Mouse (Mus musculus): ENCODE data around the gene Tecpr2. TPM values are rescaled to one million over a fixed set of nuclear protein-coding genes. Genes with fewer than 3 reads are reported as not detected.
A peak's percentile ranks its signal among the peaks of the same experiment; 100 is the strongest.

Gene Tecpr2
- polyA plus RNA-seq, 1 experiment, result 35.3 TPM

DNA sequence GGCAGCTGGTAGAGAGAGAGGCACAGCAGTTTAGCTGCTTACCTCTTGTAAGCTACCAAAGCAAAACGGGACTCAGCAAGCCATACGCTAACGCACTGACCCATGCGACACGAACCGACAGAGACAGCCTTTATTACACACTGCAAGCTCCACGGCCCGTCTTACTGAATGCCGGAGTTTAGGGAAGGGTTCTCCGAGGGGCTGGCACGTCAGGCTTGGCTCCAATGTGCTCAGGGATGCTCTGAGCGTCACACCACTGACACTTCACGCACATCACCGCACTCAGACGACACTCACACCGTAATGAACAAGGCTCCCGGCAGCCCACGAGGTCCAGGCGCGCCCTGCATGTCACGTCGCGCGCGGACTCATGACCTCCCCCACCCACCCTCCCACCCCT, 458 bp upstream of the Tecpr2 start:
- Histone ChIP-seq H3K4me3 (ENCODE audit: insufficient read depth, low read length) (peak overlapping the region; percentile 87), H3K27ac (ENCODE audit: insufficient read depth, low read length) (no peak overlapping the region), H3K4me1 (ENCODE audit: control insufficient read depth, insufficient read depth, low read length) (peaks cover 3% of the 10 kb centered on the region)
- TF ChIP-seq POLR2A (IDR thresholded peaks at IDR 0.05; ENCODE audit: extremely low read depth, insufficient read depth, low read length), result peak; percentile 50; the same call in 1 of the 2 replicates
- TF ChIP-seq CTCF (IDR thresholded peaks at IDR 0.05; ENCODE audit: extremely low read depth, insufficient read depth, low read length), result no peak

- Histone ChIP-seq H3K27ac (ENCODE audit: insufficient read depth, low read length) (no peak overlapping the region), H3K4me3 (ENCODE audit: insufficient read depth, low read length) (no peak overlapping the region), H3K4me1 (ENCODE audit: control insufficient read depth, insufficient read depth, low read length) (peaks cover 3% of the 10 kb centered on the region)
- TF ChIP-seq POLR2A (IDR thresholded peaks at IDR 0.05; ENCODE audit: extremely low read depth, insufficient read depth, low read length) (no peak), CTCF (IDR thresholded peaks at IDR 0.05; ENCODE audit: extremely low read depth, insufficient read depth, low read length) (no peak)
These were observed 2.8 kb downstream of the Tecpr2 start for GRCm38 (mm10) chr12:110891887-110892286.

- H3K27ac ChIP-seq (ENCODE audit: insufficient read depth, low read length), result peak overlapping the region; percentile 81
- no peak for TF ChIP-seq CTCF (IDR thresholded peaks at IDR 0.05; ENCODE audit: extremely low read depth, insufficient read depth, low read length)
- no peak for TF ChIP-seq POLR2A (IDR thresholded peaks at IDR 0.05; ENCODE audit: extremely low read depth, insufficient read depth, low read length)
- H3K4me3 ChIP-seq (ENCODE audit: insufficient read depth, low read length), result no peak overlapping the region
- H3K4me1 ChIP-seq (ENCODE audit: control insufficient read depth, insufficient read depth, low read length), result peaks cover 2% of the 10 kb centered on the region; the same call in 1 of the 2 replicates
These were observed 13.0 kb downstream of the Tecpr2 start for GRCm38 (mm10) chr12:110902106-110902505.

DNA sequence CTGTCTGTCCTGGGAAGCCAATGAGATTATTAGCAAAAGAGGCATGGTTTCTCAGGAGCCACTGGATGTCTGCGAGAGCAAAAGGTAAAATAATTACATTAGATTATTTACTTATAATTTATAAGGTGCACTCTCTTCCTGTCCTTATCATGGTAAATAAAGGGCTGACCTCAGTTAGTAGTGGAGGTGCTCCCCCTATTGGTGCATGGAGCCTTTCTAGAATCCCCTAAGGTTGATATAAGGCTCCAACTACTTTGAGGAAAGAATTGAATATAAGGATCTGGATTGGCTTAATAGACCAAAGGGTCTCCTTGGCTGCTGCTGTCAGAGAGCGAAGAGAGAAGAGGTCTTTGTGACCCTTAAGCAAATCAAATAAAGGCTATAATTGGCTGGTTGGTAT, 14.5 kb downstream of the Tecpr2 start:
- H3K4me1 ChIP-seq (ENCODE audit: control insufficient read depth, insufficient read depth, low read length), result peaks cover 11% of the 10 kb centered on the region; the same call in 1 of the 2 replicates
- H3K4me3 ChIP-seq (ENCODE audit: insufficient read depth, low read length), result no peak overlapping the region
- TF ChIP-seq POLR2A (IDR thresholded peaks at IDR 0.05; ENCODE audit: extremely low read depth, insufficient read depth, low read length), result no peak
- TF ChIP-seq CTCF (IDR thresholded peaks at IDR 0.05; ENCODE audit: extremely low read depth, insufficient read depth, low read length), result 0 out of 2 replicates have a peak, but pooled peaks have one; percentile 7
- no peak overlapping the region for H3K27ac ChIP-seq (ENCODE audit: insufficient read depth, low read length)

- no peak overlapping the region for H3K4me3 ChIP-seq (ENCODE audit: insufficient read depth, low read length)
- TF ChIP-seq POLR2A (IDR thresholded peaks at IDR 0.05; ENCODE audit: extremely low read depth, insufficient read depth, low read length) (no peak), CTCF (IDR thresholded peaks at IDR 0.05; ENCODE audit: extremely low read depth, insufficient read depth, low read length) (no peak)
- peak overlapping the region; percentile 60; the same call in 1 of the 2 replicates for H3K27ac ChIP-seq (ENCODE audit: insufficient read depth, low read length)
- peaks cover 15% of the 10 kb centered on the region for H3K4me1 ChIP-seq (ENCODE audit: control insufficient read depth, insufficient read depth, low read length)
These were observed 18.8 kb downstream of the Tecpr2 start for GRCm38 (mm10) chr12:110907845-110908244.

DNA sequence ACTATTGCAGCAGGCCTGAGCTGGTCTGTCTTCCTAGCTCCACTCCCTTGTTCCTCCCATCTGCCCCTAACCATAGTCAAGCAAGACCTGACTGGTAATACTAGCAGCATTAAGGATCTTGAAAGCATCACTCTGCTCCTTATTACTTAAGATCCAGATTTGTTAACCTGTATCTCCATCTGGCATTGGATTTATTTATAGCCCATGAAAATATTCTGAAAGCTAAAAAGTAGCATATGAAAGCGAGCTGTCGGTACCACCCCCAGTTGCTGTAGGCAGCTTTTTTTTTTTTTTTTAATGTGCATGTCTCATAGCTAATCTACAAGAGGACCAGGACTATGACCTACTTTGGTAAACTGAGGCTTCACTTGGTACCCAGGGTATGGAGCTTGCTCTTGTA, 20.9 kb downstream of the Tecpr2 start:
- H3K4me1 ChIP-seq (ENCODE audit: control insufficient read depth, insufficient read depth, low read length), result peaks cover 15% of the 10 kb centered on the region
- peak overlapping the region; percentile 92 for H3K27ac ChIP-seq (ENCODE audit: insufficient read depth, low read length)
- TF ChIP-seq CTCF (IDR thresholded peaks at IDR 0.05; ENCODE audit: extremely low read depth, insufficient read depth, low read length), result no peak
- no peak for TF ChIP-seq POLR2A (IDR thresholded peaks at IDR 0.05; ENCODE audit: extremely low read depth, insufficient read depth, low read length)
- no peak overlapping the region for H3K4me3 ChIP-seq (ENCODE audit: insufficient read depth, low read length)

DNA sequence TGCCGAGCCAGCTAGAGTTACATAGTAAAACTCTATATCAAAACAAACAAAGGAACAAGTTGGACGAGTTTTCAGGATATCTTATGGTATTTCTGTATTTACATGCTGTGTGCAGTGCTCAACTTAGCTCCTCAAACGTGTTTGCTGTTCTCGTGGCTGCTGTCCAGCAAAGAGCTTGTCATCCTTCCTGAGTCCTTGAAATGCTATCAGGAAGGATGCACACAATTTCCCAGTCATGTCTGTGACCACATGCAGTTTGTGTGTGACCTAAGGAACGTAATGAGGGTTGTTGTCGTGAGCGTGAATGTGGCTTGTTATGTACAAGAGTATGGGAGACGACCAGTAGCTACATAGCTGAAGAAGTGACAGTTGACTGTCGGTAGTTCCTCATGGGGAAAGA, 26.7 kb downstream of the Tecpr2 start:
- no peak for TF ChIP-seq CTCF (IDR thresholded peaks at IDR 0.05; ENCODE audit: extremely low read depth, insufficient read depth, low read length)
- no peak for TF ChIP-seq POLR2A (IDR thresholded peaks at IDR 0.05; ENCODE audit: extremely low read depth, insufficient read depth, low read length)
- no peaks in the 10 kb centered on the region; the same call in 1 of the 2 replicates for H3K4me1 ChIP-seq (ENCODE audit: control insufficient read depth, insufficient read depth, low read length)
- no peak overlapping the region for H3K27ac ChIP-seq (ENCODE audit: insufficient read depth, low read length)
- no peak overlapping the region for H3K4me3 ChIP-seq (ENCODE audit: insufficient read depth, low read length)

- no peak for TF ChIP-seq POLR2A (IDR thresholded peaks at IDR 0.05; ENCODE audit: extremely low read depth, insufficient read depth, low read length)
- TF ChIP-seq CTCF (IDR thresholded peaks at IDR 0.05; ENCODE audit: extremely low read depth, insufficient read depth, low read length), result no peak
- H3K4me1 ChIP-seq (ENCODE audit: control insufficient read depth, insufficient read depth, low read length), result no peaks in the 10 kb centered on the region; the same call in 1 of the 2 replicates
- H3K27ac ChIP-seq (ENCODE audit: insufficient read depth, low read length), result peak overlapping the region; percentile 57; the same call in 1 of the 2 replicates
- H3K4me3 ChIP-seq (ENCODE audit: insufficient read depth, low read length), result no peak overlapping the region
These were observed 31.2 kb downstream of the Tecpr2 start for GRCm38 (mm10) chr12:110920254-110920653.

GRCm38 (mm10) chr12:110921572-110921971, 32.5 kb downstream of the Tecpr2 start:
- TF ChIP-seq CTCF (IDR thresholded peaks at IDR 0.05; ENCODE audit: extremely low read depth, insufficient read depth, low read length), result no peak
- no peak for TF ChIP-seq POLR2A (IDR thresholded peaks at IDR 0.05; ENCODE audit: extremely low read depth, insufficient read depth, low read length)
- Histone ChIP-seq H3K4me3 (ENCODE audit: insufficient read depth, low read length) (no peak overlapping the region), H3K27ac (ENCODE audit: insufficient read depth, low read length) (no peak overlapping the region), H3K4me1 (ENCODE audit: control insufficient read depth, insufficient read depth, low read length) (no peaks in the 10 kb centered on the region)

DNA sequence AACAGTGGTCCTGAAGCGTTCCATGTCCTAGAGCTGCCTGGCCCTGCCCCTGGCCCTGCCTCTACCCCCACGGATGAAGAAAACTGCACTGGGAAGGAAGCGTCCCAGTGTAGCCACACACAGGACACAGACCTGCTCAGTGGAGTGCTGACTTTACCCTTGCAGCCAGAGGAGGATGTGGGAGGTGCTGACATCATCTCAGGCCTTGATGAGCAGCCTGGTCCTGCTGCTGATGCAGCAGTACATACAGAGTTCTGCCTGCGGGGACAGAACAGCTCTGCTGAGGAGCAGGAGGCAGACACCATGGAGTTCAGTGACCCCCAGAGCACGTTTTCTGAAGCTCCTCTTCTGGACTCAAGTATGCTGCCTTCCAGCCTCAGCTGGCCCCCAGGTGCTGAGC, 43.8 kb downstream of the Tecpr2 start:
- peaks cover 5% of the 10 kb centered on the region for H3K4me1 ChIP-seq (ENCODE audit: control insufficient read depth, insufficient read depth, low read length)
- 0 out of 2 replicates have a peak overlapping the region, but pooled peaks have one; percentile 5 for H3K27ac ChIP-seq (ENCODE audit: insufficient read depth, low read length)
- TF ChIP-seq POLR2A (IDR thresholded peaks at IDR 0.05; ENCODE audit: extremely low read depth, insufficient read depth, low read length) (no peak), CTCF (IDR thresholded peaks at IDR 0.05; ENCODE audit: extremely low read depth, insufficient read depth, low read length) (no peak)
- H3K4me3 ChIP-seq (ENCODE audit: insufficient read depth, low read length), result no peak overlapping the region

Measured in cortical plate, adult 2 months (tissue).